Mouse (Mus musculus) heart, postnatal 0 days (tissue): ENCODE data around the gene Cks2.

Experiments
- CTCF ChIP-seq: IDR thresholded peaks from 2 replicates; pipeline ENCODE4 v1.5.1; 2016; ENCODE audit warnings: antibody characterized with exemption, control low read depth, low read depth
- EP300 ChIP-seq: IDR thresholded peaks from 2 replicates; pipeline ENCODE4 v1.6.1; 2016; ENCODE audit warnings: antibody characterized with exemption, low read depth

- TF ChIP-seq EP300 = no peak
- no peak for TF ChIP-seq CTCF
These were observed 34.0 kb upstream of the Cks2 start for GRCm38 (mm10) chr13:51611060-51611459.
